Mouse (Mus musculus) hindbrain, embryonic 15.5 days (tissue): ENCODE results near the gene Gprc5d. TPM values are rescaled to one million over a fixed set of nuclear protein-coding genes. Genes with fewer than 3 reads are reported as not detected.

Experiments
- ATAC-seq: fragments of 200-750 bp; cut with Nextera tagmentation; 2 replicates; pipeline ENCODE4 v1.8.0; 2017; ENCODE audit warnings: low read depth, moderate number of reproducible peaks, moderate TSS enrichment; ENCODE audit not compliant: low FRiP score
- H3K27ac ChIP-seq: fragments of 300-500 bp; sonication (generic); replicated peaks from 2 replicates; pipeline ENCODE4 v1.5.1; 2015; ENCODE audit warnings: mild to moderate bottlenecking, inconsistent platforms
- H3K27me3 ChIP-seq: fragments of 300-500 bp; sonication (generic); 2 replicates; pipeline ENCODE4 v1.6.1; 2015; ENCODE audit warnings: control low read depth, inconsistent platforms
- H3K36me3 ChIP-seq: fragments of 300-500 bp; sonication (generic); 2 replicates; pipeline ENCODE4 v1.6.1; 2015; ENCODE audit warnings: control low read depth, inconsistent platforms
- H3K4me1 ChIP-seq: fragments of 300-500 bp; sonication (generic); replicated peaks from 2 replicates; pipeline ENCODE4 v1.6.1; 2015; ENCODE audit warnings: control low read depth, inconsistent platforms
- H3K4me2 ChIP-seq: fragments of 300-500 bp; sonication (generic); 2 replicates; pipeline ENCODE4 v1.6.1; 2015; ENCODE audit warnings: moderate library complexity, mild to moderate bottlenecking, inconsistent platforms
- H3K4me3 ChIP-seq: fragments of 300-500 bp; sonication (generic); 2 replicates; pipeline ENCODE4 v1.5.1; 2015; ENCODE audit warnings: mild to moderate bottlenecking, inconsistent platforms
- H3K9ac ChIP-seq: fragments of 300-500 bp; sonication (generic); 2 replicates; pipeline ENCODE4 v1.6.1; 2015; ENCODE audit warnings: inconsistent platforms
- H3K9me3 ChIP-seq: fragments of 300-500 bp; sonication (generic); 2 replicates; pipeline ENCODE4 v1.6.1; 2016; ENCODE audit warnings: control low read depth, inconsistent platforms
- WGBS: fragments of 180-500 bp; shearing (Covaris S2); methylation state at CpG from one replicate; pipeline ENCODE4 v1.1.7; 2015; 5-methylcytosine and 5-hydroxymethylcytosine counted together
- polyA plus RNA-seq: library from polyadenylated mRNA; unstranded; fragments of >200 nt; fragmentation: Nextera tagmentation; extraction: Ambion mirVana; gene quantifications from 2 replicates; pipeline ENCODE4 v1.2.1, GENCODE M21; 2015

The Gprc5d gene
- polyA plus RNA-seq, 1 experiment from 2014 or later, result not detected

- H3K4me1 ChIP-seq, result no peaks in the 10 kb centered on the region
- H3K9me3 ChIP-seq, result no peaks in the 10 kb centered on the region
- no peak overlapping the region for H3K27ac ChIP-seq
- no peak overlapping the region for H3K4me3 ChIP-seq
- no peak for ATAC-seq
- H3K4me2 ChIP-seq, result no peak overlapping the region
- 84% methylated on average over 4 of the region's 4 CpGs for WGBS
- H3K9ac ChIP-seq, result no peak overlapping the region
- H3K27me3 ChIP-seq, result no peaks in the 10 kb centered on the region
- H3K36me3 ChIP-seq, result no peaks in the 10 kb centered on the region
Measured at GRCm38 (mm10) chr6:135149722-135150121, 31.6 kb upstream of the Gprc5d start.

GRCm38 (mm10) chr6:135149175-135149574, 31.1 kb upstream of the Gprc5d start:
- no peaks in the 10 kb centered on the region for H3K9me3 ChIP-seq
- H3K4me1 ChIP-seq, result 0 out of 2 replicates have a peak, but pooled peaks cover 3% of the 10 kb centered on the region
- 73% methylated on average over 4 of the region's 4 CpGs for WGBS
- no peak overlapping the region for H3K27ac ChIP-seq
- H3K4me3 ChIP-seq, result no peak overlapping the region
- no peak overlapping the region for H3K4me2 ChIP-seq
- H3K9ac ChIP-seq, result no peak overlapping the region
- no peaks in the 10 kb centered on the region for H3K27me3 ChIP-seq
- no peaks in the 10 kb centered on the region for H3K36me3 ChIP-seq
- ATAC-seq, result no peak

- no peak overlapping the region for H3K4me2 ChIP-seq
- H3K27ac ChIP-seq, result no peak overlapping the region
- no peaks in the 10 kb centered on the region for H3K9me3 ChIP-seq
- no peak for ATAC-seq
- no peak overlapping the region for H3K9ac ChIP-seq
- no peaks in the 10 kb centered on the region for H3K27me3 ChIP-seq
- 0 out of 2 replicates have a peak, but pooled peaks cover 3% of the 10 kb centered on the region for H3K4me1 ChIP-seq
- no peaks in the 10 kb centered on the region for H3K36me3 ChIP-seq
- H3K4me3 ChIP-seq, result no peak overlapping the region
- 47% methylated on average over 1 of the region's 1 CpGs for WGBS
Measured at GRCm38 (mm10) chr6:135148506-135148905, 30.4 kb upstream of the Gprc5d start.

GRCm38 (mm10) chr6:135145976-135146375, 27.9 kb upstream of the Gprc5d start:
- WGBS, result 91% methylated on average over 5 of the region's 5 CpGs
- 0 out of 2 replicates have a peak, but pooled peaks cover 3% of the 10 kb centered on the region for H3K4me1 ChIP-seq

GRCm38 (mm10) chr6:135144516-135144915, 26.4 kb upstream of the Gprc5d start:
- Histone ChIP-seq H3K27me3 (0 out of 2 replicates have a peak, but pooled peaks cover 2% of the 10 kb centered on the region), H3K4me1 (0 out of 2 replicates have a peak, but pooled peaks cover 3% of the 10 kb centered on the region), H3K36me3 (no peaks in the 10 kb centered on the region), H3K4me3 (no peak overlapping the region), H3K9ac (no peak overlapping the region), H3K27ac (no peak overlapping the region), H3K4me2 (no peak overlapping the region), H3K9me3 (no peaks in the 10 kb centered on the region)
- peak; percentile 45; the same call in 1 of the 2 replicates for ATAC-seq
- 4% methylated on average over 3 of the region's 3 CpGs for WGBS

More at GRCm38 (mm10) chr6:135145976-135146375, 27.9 kb upstream of the Gprc5d start:
- no peak overlapping the region for H3K4me3 ChIP-seq
- no peak overlapping the region for H3K4me2 ChIP-seq
- no peaks in the 10 kb centered on the region for H3K36me3 ChIP-seq
- no peaks in the 10 kb centered on the region for H3K27me3 ChIP-seq
- H3K9ac ChIP-seq, result no peak overlapping the region
- no peaks in the 10 kb centered on the region for H3K9me3 ChIP-seq
- no peak overlapping the region for H3K27ac ChIP-seq
- ATAC-seq, result no peak

- 0 out of 2 replicates have a peak, but pooled peaks cover 2% of the 10 kb centered on the region for H3K27me3 ChIP-seq
- no peak overlapping the region for H3K9ac ChIP-seq
- H3K4me3 ChIP-seq, result no peak overlapping the region
- H3K4me2 ChIP-seq, result no peak overlapping the region
- no peak for ATAC-seq
- H3K36me3 ChIP-seq, result no peaks in the 10 kb centered on the region
- H3K27ac ChIP-seq, result no peak overlapping the region
- H3K9me3 ChIP-seq, result no peaks in the 10 kb centered on the region
- WGBS, result 96% methylated on average over 5 of the region's 5 CpGs
- H3K4me1 ChIP-seq, result peaks cover 4% of the 10 kb centered on the region; the same call in 1 of the 2 replicates
Measured at GRCm38 (mm10) chr6:135143151-135143550, 25.1 kb upstream of the Gprc5d start.

- 70% methylated on average over 16 of the region's 16 CpGs for WGBS
- no peak for ATAC-seq
- H3K27me3 ChIP-seq, result 0 out of 2 replicates have a peak, but pooled peaks cover 2% of the 10 kb centered on the region
- H3K4me1 ChIP-seq, result peaks cover 10% of the 10 kb centered on the region; the same call in 1 of the 2 replicates
- H3K9me3 ChIP-seq, result no peaks in the 10 kb centered on the region
- no peak overlapping the region for H3K4me2 ChIP-seq
- H3K9ac ChIP-seq, result no peak overlapping the region
- no peak overlapping the region for H3K27ac ChIP-seq
- no peak overlapping the region for H3K4me3 ChIP-seq
- no peaks in the 10 kb centered on the region for H3K36me3 ChIP-seq
Measured at GRCm38 (mm10) chr6:135141451-135142147, 23.5 kb upstream of the Gprc5d start.

GRCm38 (mm10) chr6:135138746-135139145, 20.7 kb upstream of the Gprc5d start:
- Histone ChIP-seq H3K36me3 (no peaks in the 10 kb centered on the region), H3K27ac (no peak overlapping the region), H3K4me1 (peaks cover 10% of the 10 kb centered on the region; the same call in 1 of the 2 replicates), H3K4me2 (0 out of 2 replicates have a peak overlapping the region, but pooled peaks have one; percentile 6), H3K4me3 (no peak overlapping the region), H3K9ac (no peak overlapping the region), H3K27me3 (0 out of 2 replicates have a peak, but pooled peaks cover 2% of the 10 kb centered on the region), H3K9me3 (no peaks in the 10 kb centered on the region)
- WGBS, result 36% methylated on average over 14 of the region's 14 CpGs
- ATAC-seq, result no peak

- Histone ChIP-seq H3K4me2 (no peak overlapping the region), H3K9me3 (no peaks in the 10 kb centered on the region), H3K27ac (no peak overlapping the region), H3K4me1 (peaks cover 10% of the 10 kb centered on the region; the same call in 1 of the 2 replicates), H3K36me3 (no peaks in the 10 kb centered on the region), H3K9ac (no peak overlapping the region), H3K4me3 (no peak overlapping the region), H3K27me3 (0 out of 2 replicates have a peak, but pooled peaks cover 2% of the 10 kb centered on the region)
- 53% methylated on average over 7 of the region's 7 CpGs for WGBS
- no peak for ATAC-seq
Measured at GRCm38 (mm10) chr6:135138207-135138606, 20.1 kb upstream of the Gprc5d start.

GRCm38 (mm10) chr6:135137736-135138135, 19.7 kb upstream of the Gprc5d start:
- WGBS, result 88% methylated on average over 9 of the region's 9 CpGs
- Histone ChIP-seq H3K27me3 (0 out of 2 replicates have a peak, but pooled peaks cover 2% of the 10 kb centered on the region), H3K9ac (no peak overlapping the region), H3K4me3 (no peak overlapping the region), H3K27ac (no peak overlapping the region), H3K36me3 (no peaks in the 10 kb centered on the region), H3K4me1 (peaks cover 10% of the 10 kb centered on the region; the same call in 1 of the 2 replicates), H3K4me2 (no peak overlapping the region), H3K9me3 (no peaks in the 10 kb centered on the region)
- no peak for ATAC-seq

- no peaks in the 10 kb centered on the region for H3K36me3 ChIP-seq
- H3K27me3 ChIP-seq, result 0 out of 2 replicates have a peak, but pooled peaks cover 2% of the 10 kb centered on the region
- peaks cover 10% of the 10 kb centered on the region; the same call in 1 of the 2 replicates for H3K4me1 ChIP-seq
- 33% methylated on average over 11 of the region's 11 CpGs for WGBS
- H3K9me3 ChIP-seq, result no peaks in the 10 kb centered on the region
- H3K27ac ChIP-seq, result no peak overlapping the region
- no peak overlapping the region for H3K9ac ChIP-seq
- H3K4me3 ChIP-seq, result no peak overlapping the region
- peak; percentile 30; the same call in 1 of the 2 replicates for ATAC-seq
- H3K4me2 ChIP-seq, result no peak overlapping the region
Measured at GRCm38 (mm10) chr6:135136439-135137161, 18.5 kb upstream of the Gprc5d start.

- no peak for ATAC-seq
- Histone ChIP-seq H3K27me3 (0 out of 2 replicates have a peak, but pooled peaks cover 2% of the 10 kb centered on the region), H3K4me1 (peaks cover 10% of the 10 kb centered on the region; the same call in 1 of the 2 replicates), H3K27ac (no peak overlapping the region), H3K9ac (no peak overlapping the region), H3K4me3 (no peak overlapping the region), H3K9me3 (no peaks in the 10 kb centered on the region), H3K4me2 (no peak overlapping the region), H3K36me3 (no peaks in the 10 kb centered on the region)
- 85% methylated on average over 4 of the region's 4 CpGs for WGBS
Measured at GRCm38 (mm10) chr6:135135735-135136134, 17.7 kb upstream of the Gprc5d start.
